Mouse (Mus musculus) monocyte, adult 2 months (primary cell): Measurements from ENCODE around the gene Dlst.
A peak's percentile ranks its signal among the peaks of the same experiment; 100 is the strongest.

Experiments
- DNase-seq, 2 experiments: peaks; one replicate each; pipeline ENCODE4 v3.0.0; 2022; ENCODE audit warnings: low spot score in 2 of 2, low read depth in 1 of 2

Dlst gene

GRCm38 (mm10) chr12:85110698-85111592, at the start of gene Dlst, which contains the start of gene Prox2:
Dlst (plus strand) TSS chr12:85110833.
Prox2 (minus strand) TSS chr12:85110759.
- peak; percentile 66 to 80 for DNase-seq

GRCm38 (mm10) chr12:85071043-85071442, 39.6 kb upstream of the Dlst start:
- no peak for DNase-seq

- DNase-seq: no peak
Measured at GRCm38 (mm10) chr12:85077100-85077499, 33.5 kb upstream of the Dlst start.

- no peak for DNase-seq
Measured at GRCm38 (mm10) chr12:85084257-85084656, 26.4 kb upstream of the Dlst start.

- DNase-seq: no peak
Measured at GRCm38 (mm10) chr12:85084941-85085340, 25.7 kb upstream of the Dlst start.

- no peak for DNase-seq
Measured at GRCm38 (mm10) chr12:85087845-85088244, 22.8 kb upstream of the Dlst start.

- no peak for DNase-seq
Measured at GRCm38 (mm10) chr12:85091190-85091589, 19.4 kb upstream of the Dlst start.

- peak in 1 of 2 experiments; percentile 31 for DNase-seq
Measured at GRCm38 (mm10) chr12:85092214-85092613, 18.4 kb upstream of the Dlst start.

GRCm38 (mm10) chr12:85094010-85094409, 16.6 kb upstream of the Dlst start:
- peak; percentile 27 to 46 for DNase-seq

GRCm38 (mm10) chr12:85094706-85095105, 15.9 kb upstream of the Dlst start:
- DNase-seq: no peak

- no peak for DNase-seq
Measured at GRCm38 (mm10) chr12:85095146-85095545, 15.5 kb upstream of the Dlst start.

GRCm38 (mm10) chr12:85095859-85096258, 14.8 kb upstream of the Dlst start:
- DNase-seq: no peak

- no peak for DNase-seq
Measured at GRCm38 (mm10) chr12:85101001-85101400, 9.6 kb upstream of the Dlst start.

- no peak for DNase-seq
Measured at GRCm38 (mm10) chr12:85101521-85102106, 9.0 kb upstream of the Dlst start.

- DNase-seq: no peak
Measured at GRCm38 (mm10) chr12:85103096-85103495, 7.5 kb upstream of the Dlst start.

- no peak for DNase-seq
Measured at GRCm38 (mm10) chr12:85104789-85105188, 5.8 kb upstream of the Dlst start.

- DNase-seq: no peak
Measured at GRCm38 (mm10) chr12:85106292-85106691, 4.3 kb upstream of the Dlst start.

- DNase-seq: no peak
Measured at GRCm38 (mm10) chr12:85108643-85109042, 2.0 kb upstream of the Dlst start.

- DNase-seq: no peak
Measured at GRCm38 (mm10) chr12:85109426-85109825, 1.2 kb upstream of the Dlst start.

GRCm38 (mm10) chr12:85110011-85110697, 479 bp upstream of the Dlst start:
- DNase-seq: no peak

GRCm38 (mm10) chr12:85112550-85113251, 2.1 kb downstream of the Dlst start:
- DNase-seq: no peak
